Mouse (Mus musculus): ENCODE measurements at regions not wholly inside any gene's neighbourhood (a gene's known extent, or its start where the extent isn't known, plus 50 kb on each side); places are given as distances from the start of the nearest gene placed in this dataset.

DNA sequence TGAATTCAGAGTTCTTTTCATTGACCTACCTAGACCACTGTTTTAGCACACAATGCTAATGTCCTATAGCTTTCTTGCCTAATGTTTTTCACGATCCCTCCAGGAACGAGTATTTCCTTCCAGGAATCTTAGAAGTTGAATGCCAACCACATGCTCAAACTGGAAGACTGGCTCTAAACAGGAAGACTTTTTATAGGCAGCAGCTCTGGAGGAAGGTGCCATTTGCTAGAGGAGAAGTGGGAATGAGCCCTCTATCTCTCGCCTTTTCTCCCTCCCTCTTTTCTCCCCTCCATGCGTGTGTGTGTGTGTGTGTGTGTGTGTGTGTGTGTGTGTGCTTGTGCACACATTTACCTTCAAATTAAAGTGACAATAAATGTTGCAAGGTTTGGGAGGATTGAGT, 410.7 kb upstream of the Kdm8 start:
- H3K9ac ChIP-seq (ENCODE audit: low read length), result no peak overlapping the region
- no peaks in the 10 kb centered on the region for H3K4me1 ChIP-seq (replicated peaks; ENCODE audit: control insufficient read depth, insufficient read depth, low read length)
- H3K36me3 ChIP-seq (ENCODE audit: control insufficient read depth, insufficient read depth, low read length), result no peaks in the 10 kb centered on the region
- H3K4me3 ChIP-seq (ENCODE audit: low read depth, low read length), result no peak overlapping the region
- 85% methylated on average over 4 of the region's 4 CpGs for WGBS
- ATAC-seq (replicated peaks; ENCODE audit: low FRiP score, low TSS enrichment, low read depth) (no peak), DNase-seq (ENCODE audit: low spot score) (no peak)
- H3K9me3 ChIP-seq (ENCODE audit: control insufficient read depth, low read length), result no peaks in the 10 kb centered on the region
- no peaks in the 10 kb centered on the region for H3K27me3 ChIP-seq (replicated peaks; ENCODE audit: control insufficient read depth, insufficient read depth, low read length)
- H3K27ac ChIP-seq (ENCODE audit: low read depth), result no peak overlapping the region
- no peak overlapping the region for H3K4me2 ChIP-seq (ENCODE audit: low read length)

DNA sequence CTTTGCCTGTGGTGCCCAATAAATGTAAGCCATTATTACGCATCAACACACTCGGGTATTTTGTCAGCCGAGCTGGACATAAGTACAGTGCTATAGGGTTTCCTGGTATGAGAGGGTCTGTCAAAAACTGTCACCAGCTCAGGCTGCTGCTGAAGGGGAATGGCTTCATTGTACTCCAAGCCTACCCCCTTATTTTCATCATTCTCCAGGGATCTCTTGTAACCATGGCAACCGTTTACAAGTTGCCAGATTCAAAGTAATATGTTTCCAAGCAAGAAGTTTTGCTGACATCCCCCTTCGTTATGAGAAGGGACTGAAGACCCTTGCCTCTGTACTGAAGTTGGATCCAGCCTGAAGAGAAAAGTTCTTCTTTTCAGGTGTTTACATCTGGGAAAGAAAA, 410.3 kb upstream of the Kdm8 start:
- Histone ChIP-seq H3K27me3 (replicated peaks; ENCODE audit: control insufficient read depth, insufficient read depth, low read length) (no peaks in the 10 kb centered on the region), H3K27ac (ENCODE audit: low read depth) (no peak overlapping the region), H3K4me3 (ENCODE audit: low read depth, low read length) (no peak overlapping the region), H3K9me3 (ENCODE audit: control insufficient read depth, low read length) (no peaks in the 10 kb centered on the region), H3K4me1 (replicated peaks; ENCODE audit: control insufficient read depth, insufficient read depth, low read length) (no peaks in the 10 kb centered on the region), H3K4me2 (ENCODE audit: low read length) (no peak overlapping the region), H3K36me3 (ENCODE audit: control insufficient read depth, insufficient read depth, low read length) (no peaks in the 10 kb centered on the region), H3K9ac (ENCODE audit: low read length) (no peak overlapping the region)
- DNase-seq (ENCODE audit: low spot score), result no peak
- no peak for ATAC-seq (replicated peaks; ENCODE audit: low FRiP score, low TSS enrichment, low read depth)
- WGBS, result 85% methylated on average over 5 of the region's 5 CpGs

DNA sequence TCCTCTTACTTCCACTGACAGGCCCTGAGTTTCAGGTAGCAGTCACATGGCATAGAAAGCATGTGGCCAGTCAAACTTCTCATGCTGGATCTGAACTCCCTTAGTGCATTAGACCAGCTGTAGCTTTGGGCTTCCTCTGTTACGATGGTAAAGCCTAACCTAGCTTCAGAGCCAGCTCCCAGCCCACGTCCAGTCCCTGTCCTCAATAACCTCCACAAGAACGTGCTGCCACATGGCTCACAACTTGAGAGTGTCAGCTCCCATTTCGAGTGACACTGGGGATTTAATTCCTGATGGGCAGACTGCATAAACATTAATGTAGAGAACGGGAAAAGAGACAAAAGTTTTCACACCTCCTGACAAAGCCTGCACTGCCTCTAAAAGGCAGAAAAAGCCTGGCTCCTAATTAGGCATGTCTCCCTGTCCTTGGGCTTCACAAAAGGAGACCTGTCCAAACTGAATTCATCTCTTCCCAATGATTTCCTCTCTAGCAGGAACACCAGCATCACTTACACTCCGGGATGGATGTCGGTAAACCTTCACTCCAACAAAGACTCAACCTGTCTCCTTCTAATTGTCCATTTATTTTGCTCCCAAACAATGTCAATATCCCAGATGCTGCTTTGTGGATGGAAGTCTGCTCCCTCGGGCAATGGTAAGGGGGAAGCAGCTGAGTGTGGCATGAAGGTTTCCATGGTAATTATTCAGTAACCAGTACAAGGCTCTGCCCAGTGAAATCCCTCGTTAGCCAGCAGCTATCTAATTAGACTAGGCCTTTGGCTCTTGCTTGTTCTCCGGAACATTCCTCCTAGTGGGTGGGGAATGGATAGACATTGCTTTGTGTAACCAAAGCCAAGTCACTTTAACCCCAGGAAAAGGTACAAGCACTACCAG, 408.1 kb upstream of the Kdm8 start:
- DNase-seq (ENCODE audit: low spot score) (no peak), ATAC-seq (replicated peaks; ENCODE audit: low FRiP score, low TSS enrichment, low read depth) (no peak)
- 69% methylated on average over 10 of the region's 10 CpGs for WGBS
- no peak overlapping the region for H3K4me3 ChIP-seq (ENCODE audit: low read depth, low read length)
- H3K4me2 ChIP-seq (ENCODE audit: low read length), result no peak overlapping the region
- no peak overlapping the region for H3K9ac ChIP-seq (ENCODE audit: low read length)
- H3K27me3 ChIP-seq (replicated peaks; ENCODE audit: control insufficient read depth, insufficient read depth, low read length), result no peaks in the 10 kb centered on the region
- H3K4me1 ChIP-seq (replicated peaks; ENCODE audit: control insufficient read depth, insufficient read depth, low read length), result no peaks in the 10 kb centered on the region
- no peaks in the 10 kb centered on the region for H3K36me3 ChIP-seq (ENCODE audit: control insufficient read depth, insufficient read depth, low read length)
- no peaks in the 10 kb centered on the region for H3K9me3 ChIP-seq (ENCODE audit: control insufficient read depth, low read length)
- H3K27ac ChIP-seq (ENCODE audit: low read depth), result no peak overlapping the region

DNA sequence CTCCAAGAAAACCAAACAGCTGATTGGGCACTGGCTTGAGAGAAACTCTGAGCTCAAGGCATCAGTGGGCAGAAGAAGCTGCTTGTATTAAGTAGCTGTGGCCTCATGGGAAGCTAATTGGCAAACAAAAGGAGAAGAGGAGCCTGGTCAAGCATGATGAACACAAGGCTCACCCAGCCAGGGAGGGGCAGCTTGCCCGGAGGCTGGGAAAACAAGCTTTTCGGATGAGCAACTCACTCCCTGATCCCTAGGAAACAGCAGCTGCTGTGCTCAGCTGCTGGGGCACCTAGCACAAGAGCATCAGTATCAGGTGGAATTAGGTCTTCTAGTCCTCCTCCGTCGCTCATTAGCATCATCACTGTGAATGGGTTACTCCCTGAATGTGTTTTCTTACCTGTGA, 405.6 kb upstream of the Kdm8 start:
- H3K9me3 ChIP-seq (ENCODE audit: control insufficient read depth, low read length), result no peaks in the 10 kb centered on the region
- 80% methylated on average over 4 of the region's 4 CpGs for WGBS
- no peaks in the 10 kb centered on the region for H3K36me3 ChIP-seq (ENCODE audit: control insufficient read depth, insufficient read depth, low read length)
- H3K4me2 ChIP-seq (ENCODE audit: low read length), result no peak overlapping the region
- no peak overlapping the region for H3K4me3 ChIP-seq (ENCODE audit: low read depth, low read length)
- no peaks in the 10 kb centered on the region for H3K4me1 ChIP-seq (replicated peaks; ENCODE audit: control insufficient read depth, insufficient read depth, low read length)
- no peak for ATAC-seq (replicated peaks; ENCODE audit: low FRiP score, low TSS enrichment, low read depth)
- no peak for DNase-seq (ENCODE audit: low spot score)
- no peak overlapping the region for H3K9ac ChIP-seq (ENCODE audit: low read length)
- H3K27me3 ChIP-seq (replicated peaks; ENCODE audit: control insufficient read depth, insufficient read depth, low read length), result no peaks in the 10 kb centered on the region
- H3K27ac ChIP-seq (ENCODE audit: low read depth), result no peak overlapping the region

DNA sequence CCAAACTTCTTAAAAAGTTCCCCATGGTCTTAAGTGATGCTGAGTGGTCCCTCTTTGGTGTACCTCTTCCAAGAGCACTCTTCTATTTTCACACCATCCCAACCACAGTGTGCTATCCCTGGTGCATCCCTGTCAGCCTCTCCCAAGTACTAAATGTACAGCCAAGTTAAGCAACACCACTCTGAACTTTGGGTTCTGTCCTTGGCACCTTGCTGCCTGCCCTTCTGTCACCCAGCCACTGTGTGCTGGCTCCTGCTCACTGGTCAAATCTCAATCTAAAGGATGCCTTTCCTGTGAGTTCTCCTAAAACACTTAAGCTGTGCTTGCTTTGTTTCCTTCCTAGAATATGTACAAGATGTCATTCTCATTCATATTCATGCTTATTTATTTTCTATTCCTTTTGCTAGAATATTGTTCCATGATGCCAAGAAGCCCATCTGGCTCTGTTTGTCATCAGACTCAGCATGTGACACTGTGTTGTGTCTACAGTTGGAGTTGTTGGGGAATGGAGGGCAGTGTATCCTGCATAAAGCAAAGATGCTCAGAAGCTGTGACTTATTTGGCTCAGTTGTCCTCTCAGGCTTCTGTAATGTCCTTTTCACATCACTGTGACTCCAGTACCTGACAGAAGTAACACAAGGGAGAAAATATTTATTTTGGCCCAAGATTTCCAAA, 388.4 kb upstream of the Kdm8 start:
- no peak for DNase-seq (ENCODE audit: low spot score)
- no peak for ATAC-seq (replicated peaks; ENCODE audit: low FRiP score, low TSS enrichment, low read depth)
- H3K4me2 ChIP-seq (ENCODE audit: low read length), result no peak overlapping the region

DNA sequence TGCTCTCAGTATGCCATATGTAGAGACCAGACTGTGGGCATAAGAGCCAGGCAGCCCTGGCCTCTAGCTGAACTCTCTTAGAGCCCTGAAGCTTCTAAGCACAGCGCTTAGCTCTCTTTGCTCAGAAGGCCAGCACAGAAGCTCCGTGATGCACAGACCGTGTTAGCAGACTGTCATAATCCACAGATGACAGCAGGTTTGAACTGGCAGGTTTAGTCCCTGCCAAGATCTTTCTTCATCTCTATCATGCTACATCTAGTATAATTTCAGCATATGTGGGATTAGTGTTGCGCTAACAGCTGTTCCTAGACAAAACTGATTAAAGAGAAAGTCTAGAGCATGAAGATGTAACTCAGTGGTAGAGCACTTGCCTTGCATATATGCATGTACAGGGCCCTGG, 342.0 kb upstream of the Kdm8 start:
- H3K4me2 ChIP-seq (ENCODE audit: low read length), result no peak overlapping the region
- H3K27ac ChIP-seq (ENCODE audit: low read depth), result no peak overlapping the region
- no peaks in the 10 kb centered on the region for H3K36me3 ChIP-seq (ENCODE audit: control insufficient read depth, insufficient read depth, low read length)
- DNase-seq (ENCODE audit: low spot score) (no peak), ATAC-seq (replicated peaks; ENCODE audit: low FRiP score, low TSS enrichment, low read depth) (no peak)
- no peak overlapping the region for H3K4me3 ChIP-seq (ENCODE audit: low read depth, low read length)
- no peaks in the 10 kb centered on the region for H3K9me3 ChIP-seq (ENCODE audit: control insufficient read depth, low read length)
- H3K4me1 ChIP-seq (replicated peaks; ENCODE audit: control insufficient read depth, insufficient read depth, low read length), result no peaks in the 10 kb centered on the region
- no peak overlapping the region for H3K9ac ChIP-seq (ENCODE audit: low read length)
- H3K27me3 ChIP-seq (replicated peaks; ENCODE audit: control insufficient read depth, insufficient read depth, low read length), result no peaks in the 10 kb centered on the region
- 89% methylated on average over 4 of the region's 4 CpGs for WGBS

More for the DNA sequence above, 388.4 kb upstream of the Kdm8 start:
- Histone ChIP-seq H3K27me3 (replicated peaks; ENCODE audit: control insufficient read depth, insufficient read depth, low read length) (no peaks in the 10 kb centered on the region), H3K4me3 (ENCODE audit: low read depth, low read length) (no peak overlapping the region), H3K36me3 (ENCODE audit: control insufficient read depth, insufficient read depth, low read length) (no peaks in the 10 kb centered on the region), H3K9ac (ENCODE audit: low read length) (no peak overlapping the region), H3K4me1 (replicated peaks; ENCODE audit: control insufficient read depth, insufficient read depth, low read length) (no peaks in the 10 kb centered on the region), H3K9me3 (ENCODE audit: control insufficient read depth, low read length) (0 out of 2 replicates have a peak, but pooled peaks cover 2% of the 10 kb centered on the region), H3K27ac (ENCODE audit: low read depth) (no peak overlapping the region)

DNA sequence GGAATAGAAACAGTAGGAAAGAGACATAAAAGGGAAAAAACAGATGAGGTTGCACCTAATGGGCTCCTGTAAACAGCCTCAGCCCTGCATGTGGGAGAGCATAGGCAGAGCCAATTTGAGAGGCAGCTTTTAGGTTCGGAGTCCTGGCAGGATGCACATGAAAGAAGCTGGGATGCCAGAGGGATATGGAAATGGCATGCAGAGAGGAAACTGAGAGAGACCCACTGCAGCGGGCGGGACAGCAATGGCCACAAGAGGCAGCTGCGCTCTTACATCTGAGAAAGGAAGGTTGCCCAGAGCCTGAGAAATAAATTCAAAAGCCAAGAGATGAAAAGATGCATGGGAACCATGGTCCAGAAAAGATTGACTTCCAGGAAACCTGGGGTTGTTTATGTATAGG, 340.5 kb upstream of the Kdm8 start:
- Histone ChIP-seq H3K27me3 (replicated peaks; ENCODE audit: control insufficient read depth, insufficient read depth, low read length) (no peaks in the 10 kb centered on the region), H3K9ac (ENCODE audit: low read length) (no peak overlapping the region), H3K4me2 (ENCODE audit: low read length) (no peak overlapping the region), H3K4me3 (ENCODE audit: low read depth, low read length) (no peak overlapping the region), H3K27ac (ENCODE audit: low read depth) (no peak overlapping the region), H3K9me3 (ENCODE audit: control insufficient read depth, low read length) (no peaks in the 10 kb centered on the region), H3K36me3 (ENCODE audit: control insufficient read depth, insufficient read depth, low read length) (no peaks in the 10 kb centered on the region), H3K4me1 (replicated peaks; ENCODE audit: control insufficient read depth, insufficient read depth, low read length) (no peaks in the 10 kb centered on the region)
- no peak for DNase-seq (ENCODE audit: low spot score)
- ATAC-seq (replicated peaks; ENCODE audit: low FRiP score, low TSS enrichment, low read depth), result no peak
- 63% methylated on average over 4 of the region's 4 CpGs for WGBS

DNA sequence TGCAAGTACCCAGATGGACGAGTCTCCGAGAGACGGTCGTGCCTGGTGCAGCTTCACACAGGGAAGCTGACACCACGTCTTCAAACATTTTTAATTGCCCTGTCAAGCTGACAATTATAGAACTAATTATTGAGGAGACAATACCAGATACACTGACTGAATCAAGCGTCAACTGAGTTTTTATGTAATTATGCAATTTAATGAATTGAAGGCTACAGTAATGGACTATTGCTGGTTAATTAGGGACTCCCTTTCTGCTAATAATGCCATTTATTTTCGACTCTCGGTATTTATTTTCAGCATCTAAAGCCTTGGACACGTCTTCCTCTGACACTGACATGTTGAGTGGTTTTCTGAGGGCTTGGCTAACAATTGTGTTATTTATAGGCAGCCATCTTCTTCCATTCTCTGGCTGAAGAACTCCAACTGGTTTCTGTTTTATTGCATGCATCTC, 331.6 kb upstream of the Kdm8 start:
- H3K27me3 ChIP-seq (replicated peaks; ENCODE audit: control insufficient read depth, insufficient read depth, low read length), result no peaks in the 10 kb centered on the region
- no peaks in the 10 kb centered on the region for H3K4me1 ChIP-seq (replicated peaks; ENCODE audit: control insufficient read depth, insufficient read depth, low read length)
- no peak overlapping the region for H3K4me3 ChIP-seq (ENCODE audit: low read depth, low read length)
- no peak for DNase-seq (ENCODE audit: low spot score)
- ATAC-seq (replicated peaks; ENCODE audit: low FRiP score, low TSS enrichment, low read depth), result no peak
- 80% methylated on average over 9 of the region's 9 CpGs for WGBS
- no peak overlapping the region for H3K9ac ChIP-seq (ENCODE audit: low read length)
- no peaks in the 10 kb centered on the region for H3K9me3 ChIP-seq (ENCODE audit: control insufficient read depth, low read length)
- H3K36me3 ChIP-seq (ENCODE audit: control insufficient read depth, insufficient read depth, low read length), result no peaks in the 10 kb centered on the region
- H3K27ac ChIP-seq (ENCODE audit: low read depth), result no peak overlapping the region
- no peak overlapping the region for H3K4me2 ChIP-seq (ENCODE audit: low read length)

All from intestine, embryonic 14.5 days (tissue).